Mouse (Mus musculus) activated CD4-positive, CD25-positive, alpha-beta regulatory T cell, adult 4 months (primary cell): ENCODE data around the gene Zfp932. TPM values are rescaled to one million over a fixed set of nuclear protein-coding genes. Genes with fewer than 3 reads are reported as not detected.
A peak's percentile ranks its signal among the peaks of the same experiment; 100 is the strongest.
"Not testable (repeated sequence)": the region's sequence is repeated elsewhere in the genome, so short reads cannot be mapped to it uniquely, and the experiment has no call there.

ENCODE experiments used
- ATAC-seq: one replicate; pipeline ENCODE4 v1.8.0; 2017
- polyA plus RNA-seq, 2 experiments: library from polyadenylated mRNA; unstranded; fragments of 100-300 nt; shearing (Covaris generic); gene quantifications; one replicate each; pipeline ENCODE4 v1.2.1; 2017

The Zfp932 gene
- polyA plus RNA-seq: 10 to 100 TPM; 24.6 to 38.3 TPM

- ATAC-seq: peak; percentile 100
Observed at GRCm38 (mm10) chr5:109996026-109996937, at the start of gene Zfp932. Gene Zfp932, plus strand, starts transcription at chr5:109996521.

DNA sequence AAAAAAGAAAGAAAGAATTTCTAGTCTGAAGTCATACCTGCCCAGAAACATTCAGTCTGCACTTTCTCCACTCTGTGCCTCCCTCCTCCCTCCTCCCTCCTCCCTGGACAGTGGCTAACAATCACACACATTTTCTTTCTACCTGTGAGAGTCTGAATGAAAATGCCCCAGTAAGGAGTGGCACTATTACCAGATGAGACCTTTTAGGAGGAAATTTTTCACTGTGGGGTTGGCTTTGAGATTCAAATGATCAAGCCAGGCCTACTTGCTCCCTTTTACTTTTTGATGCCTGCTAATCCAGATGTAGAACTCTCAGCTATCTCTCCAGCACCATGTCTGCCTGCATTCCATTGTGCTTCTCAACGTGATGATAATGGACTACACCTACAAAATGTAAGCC, 46.0 kb upstream of the Zfp932 start:
- no peak for ATAC-seq

GRCm38 (mm10) chr5:109980743-109981142, 15.6 kb upstream of the Zfp932 start:
- ATAC-seq: not testable (repeated sequence)

- ATAC-seq: not testable (repeated sequence)
Observed at GRCm38 (mm10) chr5:109995461-109995860, 860 bp upstream of the Zfp932 start.

- not testable (repeated sequence) for ATAC-seq
Observed at GRCm38 (mm10) chr5:110015775-110016174, 19.5 kb downstream of the Zfp932 start.

DNA sequence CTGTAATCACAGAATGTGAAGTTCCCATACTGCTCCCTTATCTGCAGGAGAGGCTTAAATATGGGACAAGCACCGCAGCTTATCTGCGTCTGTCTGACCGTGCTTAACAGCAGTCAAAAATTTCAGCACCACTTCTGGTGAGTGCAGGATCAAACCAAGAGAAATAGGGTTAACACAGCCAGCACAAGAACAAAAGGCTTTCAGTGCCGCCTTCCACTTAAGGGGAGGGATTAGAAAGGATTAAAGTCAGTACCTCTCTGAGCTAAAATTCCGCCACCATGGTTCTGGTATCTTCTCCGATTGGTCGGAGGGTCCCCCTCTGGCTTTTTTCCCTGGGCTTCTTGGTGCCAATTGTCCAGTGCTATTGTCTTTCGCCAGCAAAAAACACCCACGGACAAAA, 27.0 kb downstream of the Zfp932 start:
- ATAC-seq: no peak

GRCm38 (mm10) chr5:110023694-110024427, 27.5 kb downstream of the Zfp932 start:
- ATAC-seq: peak; percentile 65

GRCm38 (mm10) chr5:110057637-110058408, 61.5 kb downstream of the Zfp932 start:
- peak; percentile 100 for ATAC-seq

Other genes starting within 250 kb of the Zfp932 start
- gene 4930522L14Rik, start 244.6 kb upstream of the Zfp932 start, polyA plus RNA-seq: 10 to 100 TPM; 11.6 to 29.7 TPM
- 10 to 100 TPM; 24.4 to 50.7 TPM for gene Gm15446, start 73.1 kb upstream of the Zfp932 start, polyA plus RNA-seq
- 10 to 100 TPM in 1 of 2 experiments, 1 to 10 TPM in 1; 8.8 to 11.2 TPM for gene Gm17655, start 76.0 kb downstream of the Zfp932 start, polyA plus RNA-seq
- 1 to 10 TPM; 1.6 to 3.0 TPM for gene Gm35315, start 97.9 kb downstream of the Zfp932 start, polyA plus RNA-seq
- gene Plcxd1, start 103.4 kb downstream of the Zfp932 start, polyA plus RNA-seq: 1 to 10 TPM in 1 of 2 experiments, under 1 TPM in 1; 0.63 to 1.6 TPM
- gene Gtpbp6, start 111.7 kb downstream of the Zfp932 start, polyA plus RNA-seq: 10 to 100 TPM; 11.6 to 11.7 TPM
- 1 to 10 TPM; 3.5 to 4.6 TPM for gene Zfp605, start 113.6 kb downstream of the Zfp932 start, polyA plus RNA-seq
- gene Chfr, start 139.3 kb downstream of the Zfp932 start, polyA plus RNA-seq: 10 to 100 TPM; 35.7 to 50.7 TPM
- 10 to 100 TPM; 18.0 to 20.7 TPM for gene Golga3, start 180.2 kb downstream of the Zfp932 start, polyA plus RNA-seq
- 10 to 100 TPM; 13.8 to 18.3 TPM for gene Ankle2, start 234.5 kb downstream of the Zfp932 start, polyA plus RNA-seq